Mouse (Mus musculus) kidney, adult 18-20 months (tissue): ENCODE results near the gene A1cf.

ENCODE experiments used
- DNase-seq: peaks from one replicate; pipeline ENCODE4 v3.0.0; 2021

The A1cf gene

GRCm38 (mm10) chr19:31868521-31868920 lies at the start of gene A1cf:
Gene A1cf (plus strand): TSS chr19:31868764.
- peak; percentile 38 for DNase-seq

GRCm38 (mm10) chr19:31834250-31834649 lies 34.3 kb upstream of the A1cf start:
- DNase-seq = no peak

- no peak for DNase-seq
These were observed 6.7 kb upstream of the A1cf start for GRCm38 (mm10) chr19:31861909-31862308.

GRCm38 (mm10) chr19:31862512-31863249 lies 5.9 kb upstream of the A1cf start:
- peak; percentile 27 for DNase-seq

- DNase-seq = peak; percentile 13
These were observed 3.1 kb upstream of the A1cf start for GRCm38 (mm10) chr19:31865451-31865850.

GRCm38 (mm10) chr19:31868076-31868475 lies 488 bp upstream of the A1cf start:
- DNase-seq = no peak

GRCm38 (mm10) chr19:31868971-31869370 lies 407 bp downstream of the A1cf start:
- peak; percentile 9 for DNase-seq

- DNase-seq = no peak
These were observed 2.8 kb downstream of the A1cf start for GRCm38 (mm10) chr19:31871377-31871776.

GRCm38 (mm10) chr19:31877968-31878367 lies 9.4 kb downstream of the A1cf start:
- DNase-seq = no peak

- DNase-seq = no peak
These were observed 16.0 kb downstream of the A1cf start for GRCm38 (mm10) chr19:31884594-31884993.

- no peak for DNase-seq
These were observed 18.7 kb downstream of the A1cf start for GRCm38 (mm10) chr19:31887275-31887674.

- no peak for DNase-seq
These were observed 21.4 kb downstream of the A1cf start for GRCm38 (mm10) chr19:31889988-31890387.

GRCm38 (mm10) chr19:31891001-31891893 lies 22.7 kb downstream of the A1cf start:
- no peak for DNase-seq

GRCm38 (mm10) chr19:31895971-31896370 lies 27.4 kb downstream of the A1cf start:
- DNase-seq = no peak

- no peak for DNase-seq
These were observed 28.1 kb downstream of the A1cf start for GRCm38 (mm10) chr19:31896711-31897110.

GRCm38 (mm10) chr19:31905671-31906070 lies 37.1 kb downstream of the A1cf start:
- no peak for DNase-seq

GRCm38 (mm10) chr19:31910423-31910822 lies 41.9 kb downstream of the A1cf start:
- DNase-seq = no peak

- no peak for DNase-seq
These were observed 45.4 kb downstream of the A1cf start for GRCm38 (mm10) chr19:31913946-31914345.

GRCm38 (mm10) chr19:31920357-31920756 lies 51.8 kb downstream of the A1cf start:
- DNase-seq = no peak

- no peak for DNase-seq
These were observed 53.3 kb downstream of the A1cf start for GRCm38 (mm10) chr19:31921852-31922251.

- DNase-seq = no peak
These were observed 55.2 kb downstream of the A1cf start for GRCm38 (mm10) chr19:31923615-31924352.

GRCm38 (mm10) chr19:31950793-31951489 lies 82.4 kb downstream of the A1cf start:
- DNase-seq = no peak

- no peak for DNase-seq
These were observed 85.2 kb downstream of the A1cf start for GRCm38 (mm10) chr19:31953799-31954198.
